Mouse (Mus musculus): Measurements from ENCODE around the gene Olfr90.

Olfr90 gene

DNA sequence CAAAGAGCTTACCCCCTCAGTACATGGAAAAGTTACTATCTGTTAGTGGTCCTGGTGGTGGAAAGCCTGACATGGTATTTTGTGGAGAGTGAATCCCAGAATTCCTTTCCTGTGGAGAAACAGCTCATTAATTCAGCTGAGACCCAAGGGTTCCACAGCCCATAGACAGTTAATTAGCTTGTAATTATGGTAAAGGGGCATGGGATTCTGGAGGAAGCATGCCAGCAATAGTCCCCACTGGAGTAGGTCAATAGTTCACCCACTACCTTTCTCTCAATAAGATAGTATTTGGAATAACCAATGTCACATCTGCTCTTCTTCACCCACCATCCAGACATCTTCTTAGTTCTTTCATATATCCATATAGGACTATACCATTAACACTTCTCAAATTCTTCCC, at the start of gene Olfr90:
Gene Olfr90, minus strand, starts transcription at position 101 of the 400 bp plus-strand sequence.
- DNase-seq (ENCODE audit: extremely low read depth, low read depth) = no peak

DNA sequence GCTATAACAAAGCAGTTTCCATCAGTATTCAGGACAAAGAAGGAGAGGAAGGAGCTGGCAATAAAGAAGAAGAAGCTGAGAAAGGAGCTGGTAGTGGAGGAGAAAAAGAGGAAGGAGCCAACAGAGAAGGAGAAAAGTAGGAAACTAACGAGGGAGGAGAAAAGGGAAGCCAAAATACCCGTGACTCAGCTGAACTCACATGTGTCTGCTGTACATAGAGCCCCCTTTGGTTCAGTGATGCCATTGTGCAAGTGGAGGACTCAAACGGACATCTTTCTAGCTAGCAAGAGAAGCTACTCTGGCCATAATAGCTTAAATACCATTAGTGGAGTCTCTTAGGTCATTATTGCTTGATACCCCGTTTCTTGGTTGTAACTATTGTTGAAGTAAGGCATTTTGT, 43.1 kb upstream of the Olfr90 start:
- DNase-seq (ENCODE audit: extremely low read depth, low read depth) = peak; percentile 2

DNA sequence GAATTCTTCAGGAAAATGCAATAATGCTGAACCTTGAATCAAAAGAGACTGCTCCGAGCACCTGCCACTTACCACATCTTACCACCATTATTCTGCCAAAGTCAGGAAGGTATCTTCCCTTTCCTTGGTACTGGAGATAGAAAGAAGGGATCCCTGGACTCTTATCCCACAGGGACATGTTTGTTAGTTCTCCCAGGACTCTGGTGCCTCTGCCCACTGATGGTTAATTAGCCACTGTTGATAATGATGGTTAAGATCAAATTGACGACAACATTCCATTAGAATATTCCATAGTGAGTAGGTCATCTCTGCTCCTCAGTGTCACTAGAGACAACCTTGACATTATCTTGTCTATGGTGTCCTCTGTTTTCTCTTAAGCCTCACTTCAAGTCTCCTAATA, 31.7 kb upstream of the Olfr90 start, which contains the start of gene Olfr92:
Gene Olfr92, minus strand, starts transcription at position 101 of the 400 bp plus-strand sequence.
- DNase-seq (ENCODE audit: extremely low read depth, low read depth) = no peak

DNA sequence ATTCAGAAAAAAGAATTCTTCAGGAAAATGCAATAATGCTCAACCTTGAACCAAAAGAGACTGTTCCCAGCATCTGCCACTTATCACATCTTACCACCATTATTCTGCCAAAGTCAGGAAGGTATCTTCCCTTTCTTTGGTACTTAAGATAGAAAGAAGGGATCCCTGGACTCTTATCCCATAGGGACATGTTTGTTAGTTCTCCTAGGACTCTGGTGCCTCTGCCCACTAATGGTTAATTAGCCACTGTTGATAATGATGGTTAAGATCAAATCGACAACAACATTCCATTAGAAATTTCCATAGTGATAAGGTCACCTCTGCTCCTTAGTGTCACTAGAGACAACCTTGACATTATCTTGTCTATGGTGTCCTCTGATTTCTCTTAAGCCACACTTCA, 9.9 kb upstream of the Olfr90 start, which contains the start of gene Olfr91:
Gene Olfr91, minus strand, starts transcription at position 101 of the 400 bp plus-strand sequence.
- DNase-seq (ENCODE audit: extremely low read depth, low read depth) = no peak

DNA sequence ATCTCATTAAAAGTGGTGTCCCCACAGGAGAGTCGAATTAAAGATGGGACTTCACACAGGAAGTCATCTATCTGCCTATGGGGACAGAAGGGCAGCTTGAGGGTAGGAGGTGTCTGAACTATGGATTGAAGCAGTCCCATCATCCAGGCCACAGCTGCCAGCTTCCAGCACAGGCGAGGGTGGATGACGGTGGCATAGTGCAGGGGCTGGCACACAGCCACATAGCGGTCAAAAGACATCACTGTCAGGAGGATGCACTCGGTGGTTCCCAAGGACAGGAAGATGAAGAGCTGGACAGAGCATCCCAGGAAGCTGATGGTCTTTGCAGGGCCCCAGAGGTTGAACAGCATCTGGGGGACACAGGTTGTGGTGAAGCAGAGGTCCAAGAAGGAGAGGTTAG, 5.0 kb upstream of the Olfr90 start:
- DNase-seq (ENCODE audit: extremely low read depth, low read depth) = no peak

DNA sequence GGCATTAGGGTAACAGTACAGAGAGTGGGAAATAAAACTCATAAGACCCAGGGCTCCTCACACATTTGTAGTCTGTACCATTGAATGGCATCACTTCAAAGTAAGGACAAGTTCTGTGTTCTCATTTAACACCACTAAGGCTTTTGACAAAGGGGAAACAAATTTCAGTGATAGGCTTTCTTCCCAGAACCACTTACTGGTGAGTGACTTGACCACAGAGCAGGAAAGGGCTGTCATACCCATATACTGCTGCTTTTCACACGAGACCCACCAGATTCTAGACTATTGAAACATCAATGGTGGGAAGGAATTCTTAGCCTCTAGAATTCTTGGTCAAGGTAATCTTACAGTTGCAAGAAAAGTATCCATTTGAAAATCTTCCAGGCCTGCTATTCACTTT, 3.9 kb upstream of the Olfr90 start:
- DNase-seq (ENCODE audit: extremely low read depth, low read depth) = no peak

DNA sequence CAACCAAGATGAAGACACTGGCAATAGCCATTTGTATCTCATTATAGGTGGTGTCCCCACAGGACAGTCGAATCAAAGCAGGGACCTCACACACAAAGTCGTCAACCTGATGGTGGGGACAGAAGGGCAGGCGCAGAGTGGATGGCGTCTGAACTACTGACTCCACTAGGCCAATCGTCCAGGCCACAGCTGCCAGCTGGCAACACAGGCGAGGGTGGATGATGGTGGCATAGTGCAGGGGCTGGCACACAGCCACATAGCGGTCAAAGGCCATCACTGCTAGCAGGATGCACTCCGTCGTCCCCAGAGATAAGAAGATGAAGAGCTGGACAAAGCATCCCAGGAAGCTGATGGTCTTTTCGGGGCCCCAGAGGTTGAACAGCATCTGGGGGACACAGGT, 2.8 kb downstream of the Olfr90 start:
- DNase-seq (ENCODE audit: extremely low read depth, low read depth) = no peak

DNA sequence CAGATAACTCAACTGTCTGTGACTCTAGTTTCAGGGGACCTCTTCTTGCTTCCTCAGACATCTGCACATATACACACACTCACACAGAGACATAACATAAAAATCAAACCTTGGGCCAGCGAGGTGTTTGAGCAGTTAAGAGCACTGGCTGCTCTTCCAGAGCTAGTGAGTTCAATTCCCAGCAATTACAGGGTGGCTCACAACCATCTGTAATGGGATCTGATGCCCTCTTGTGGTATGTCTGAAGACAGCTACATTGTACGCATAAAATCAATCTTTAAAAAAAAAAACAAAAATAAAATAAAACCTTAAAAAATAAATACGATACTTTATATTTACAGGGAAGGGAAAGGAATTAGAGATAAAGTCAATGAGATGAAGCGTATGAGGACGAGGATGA, 3.7 kb downstream of the Olfr90 start:
- no peak for DNase-seq (ENCODE audit: extremely low read depth, low read depth)

DNA sequence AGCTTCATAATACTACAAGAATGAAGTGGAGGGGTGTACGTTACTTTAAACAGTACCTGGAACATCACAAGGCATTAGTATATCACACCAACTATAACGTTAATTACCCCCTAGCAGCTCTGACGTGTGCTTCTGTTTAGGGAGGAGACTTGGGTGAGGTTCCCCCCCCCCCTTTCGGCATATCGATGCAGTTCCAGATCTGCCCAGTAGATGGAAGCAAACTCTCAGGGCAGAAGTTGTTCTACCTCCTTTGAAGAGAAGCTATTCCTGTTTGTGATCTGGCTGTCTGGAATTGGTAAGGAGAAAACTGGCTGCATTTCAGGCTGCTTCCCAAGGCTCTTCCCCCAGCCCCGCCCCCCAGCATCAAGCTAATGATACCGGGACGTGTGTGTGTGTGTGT, 5.0 kb downstream of the Olfr90 start:
- peak; percentile 21 for DNase-seq (ENCODE audit: extremely low read depth, low read depth)

DNA sequence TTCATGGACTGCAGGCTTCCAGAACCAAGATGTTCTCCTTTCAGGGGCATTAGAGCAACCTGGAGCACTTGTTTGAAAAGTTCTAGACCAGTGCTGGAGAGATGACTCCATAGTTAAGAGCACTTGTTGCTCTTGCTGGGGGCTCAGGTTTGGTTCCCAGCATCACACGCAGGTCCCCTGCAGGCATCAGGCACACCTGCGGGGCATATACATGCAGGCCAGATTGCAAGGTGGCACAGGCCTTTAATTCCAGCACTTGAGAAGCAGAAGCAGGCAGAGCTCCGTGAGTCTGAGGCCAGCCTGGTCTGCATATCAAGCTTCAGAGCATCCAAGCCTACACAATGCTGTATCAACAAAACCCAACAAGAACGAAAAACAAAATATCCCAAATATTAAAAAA, 6.6 kb downstream of the Olfr90 start:
- DNase-seq (ENCODE audit: extremely low read depth, low read depth) = no peak

DNA sequence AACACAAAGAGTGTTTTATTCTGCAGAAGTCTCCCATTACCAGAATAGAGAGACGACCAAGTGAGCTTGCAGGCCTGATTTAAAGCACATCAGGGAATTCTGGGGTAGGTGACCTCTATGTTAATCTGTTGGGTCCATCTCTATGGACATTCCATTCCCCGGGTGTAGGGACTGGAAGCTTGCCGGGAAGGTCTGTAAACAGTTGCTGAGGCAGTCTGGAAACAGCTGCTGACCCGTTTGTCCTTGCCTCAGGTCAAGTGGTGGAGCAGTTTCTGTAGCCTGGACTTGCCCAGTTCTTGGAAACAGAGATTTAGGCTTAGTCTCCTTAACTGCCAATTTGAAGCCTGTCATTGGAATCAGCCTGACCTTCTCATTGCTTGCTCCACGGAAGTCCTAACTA, 8.2 kb downstream of the Olfr90 start:
- no peak for DNase-seq (ENCODE audit: extremely low read depth, low read depth)

DNA sequence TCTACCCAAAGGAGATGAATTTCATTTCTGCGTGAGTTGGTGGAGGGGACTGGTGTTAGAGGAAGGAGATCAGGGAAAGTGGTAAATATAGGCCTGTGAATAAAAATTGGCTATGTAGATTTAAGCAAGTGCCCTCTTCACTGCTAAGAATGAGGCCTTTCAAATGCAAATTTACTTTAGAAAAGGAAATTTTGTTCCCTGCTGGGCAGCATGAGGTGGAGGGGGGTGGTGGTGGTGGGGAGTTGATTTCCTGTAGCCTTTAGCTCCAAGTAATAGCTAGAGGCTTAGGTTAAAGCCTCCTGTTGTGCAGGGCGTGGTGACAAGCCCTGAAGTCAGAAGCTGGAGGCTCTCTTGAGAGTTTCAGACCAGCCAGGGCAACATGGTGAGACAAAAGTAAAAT, 9.3 kb downstream of the Olfr90 start:
- DNase-seq (ENCODE audit: extremely low read depth, low read depth) = no peak

DNA sequence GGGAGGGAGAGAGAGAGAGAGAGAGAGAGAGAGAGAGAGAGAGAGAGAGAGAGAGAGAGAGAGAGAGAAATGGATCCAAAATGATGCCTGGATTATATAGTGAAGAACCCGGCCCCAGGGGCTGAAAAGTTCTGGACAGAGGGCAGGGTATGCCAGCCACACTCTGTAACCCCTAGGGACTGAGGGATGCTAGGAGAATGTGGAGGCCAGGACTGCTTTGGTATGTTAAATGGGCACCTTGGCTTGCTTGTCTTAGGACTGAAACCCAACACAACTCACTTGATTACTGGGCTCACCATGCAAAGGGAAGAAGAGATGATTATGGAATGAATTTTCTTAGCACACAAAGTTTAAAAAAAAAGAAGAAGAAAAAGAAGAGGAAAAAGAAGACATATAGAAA, 10.1 kb downstream of the Olfr90 start:
- no peak for DNase-seq (ENCODE audit: extremely low read depth, low read depth)

DNA sequence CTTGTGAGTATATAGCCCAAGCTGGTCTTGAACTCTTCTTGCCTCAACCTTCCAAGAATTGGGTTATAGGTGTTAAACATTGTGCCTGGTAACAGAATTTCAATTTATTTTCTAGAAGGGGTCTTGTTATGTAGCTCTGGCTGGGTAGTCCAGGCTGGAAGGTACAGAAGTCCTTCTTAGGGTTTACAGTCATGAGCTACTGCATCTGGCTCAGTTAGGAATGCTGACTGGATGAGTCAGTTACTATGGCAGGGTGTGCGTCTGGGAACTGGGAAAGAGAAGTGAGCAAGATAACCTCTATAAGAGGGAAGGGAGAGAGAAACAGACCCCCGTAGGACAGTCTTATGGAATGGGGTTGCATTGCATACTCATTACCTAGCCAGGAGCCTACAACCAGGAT, 12.5 kb downstream of the Olfr90 start:
- no peak for DNase-seq (ENCODE audit: extremely low read depth, low read depth)

DNA sequence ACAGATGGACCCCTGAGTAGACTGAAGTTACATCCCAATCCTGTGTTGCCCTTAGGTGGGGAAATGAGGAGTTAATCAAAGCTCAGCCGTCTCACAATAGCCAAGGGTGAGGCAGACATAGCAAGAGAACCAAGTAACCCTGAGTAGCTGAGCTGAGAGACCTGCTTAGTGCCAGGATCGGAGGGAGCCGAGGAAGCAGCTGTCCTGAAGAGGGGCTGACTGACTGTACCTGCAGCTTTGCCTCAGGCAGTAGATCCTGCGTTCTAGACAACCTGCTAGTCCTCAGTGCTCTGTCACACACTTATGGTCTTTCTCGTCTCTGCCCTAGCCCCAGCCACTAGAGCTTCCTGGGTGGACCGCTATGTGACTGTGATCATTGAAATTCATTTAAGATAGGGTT, 13.1 kb downstream of the Olfr90 start:
- no peak for DNase-seq (ENCODE audit: extremely low read depth, low read depth)

DNA sequence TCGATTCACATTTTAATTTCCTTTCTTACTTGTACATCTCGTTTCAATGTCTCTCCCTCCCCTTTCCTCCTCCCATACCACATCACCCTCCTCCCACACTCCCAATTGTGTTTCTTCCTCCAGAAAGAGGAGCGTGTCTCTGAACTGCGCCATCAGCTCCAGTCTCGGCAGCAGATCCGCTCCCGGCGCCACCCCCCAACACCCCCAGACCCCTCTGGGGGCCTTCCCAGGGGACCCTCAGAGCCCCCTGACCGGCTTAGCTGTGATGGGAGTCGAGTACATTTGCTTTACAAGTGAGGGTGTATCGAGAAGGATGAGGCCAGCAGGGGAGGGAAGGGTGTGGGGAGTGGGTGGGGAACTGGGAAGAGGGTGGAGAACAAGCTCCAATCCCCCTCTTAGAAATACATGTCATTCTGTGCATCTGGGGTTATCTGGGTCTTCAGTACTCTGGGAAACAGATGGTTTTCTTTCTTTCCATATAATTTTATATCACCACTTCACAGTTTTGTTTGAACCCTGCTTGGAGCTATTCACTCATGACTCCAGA, 15.5 kb downstream of the Olfr90 start:
- no peak for DNase-seq (ENCODE audit: extremely low read depth, low read depth)

DNA sequence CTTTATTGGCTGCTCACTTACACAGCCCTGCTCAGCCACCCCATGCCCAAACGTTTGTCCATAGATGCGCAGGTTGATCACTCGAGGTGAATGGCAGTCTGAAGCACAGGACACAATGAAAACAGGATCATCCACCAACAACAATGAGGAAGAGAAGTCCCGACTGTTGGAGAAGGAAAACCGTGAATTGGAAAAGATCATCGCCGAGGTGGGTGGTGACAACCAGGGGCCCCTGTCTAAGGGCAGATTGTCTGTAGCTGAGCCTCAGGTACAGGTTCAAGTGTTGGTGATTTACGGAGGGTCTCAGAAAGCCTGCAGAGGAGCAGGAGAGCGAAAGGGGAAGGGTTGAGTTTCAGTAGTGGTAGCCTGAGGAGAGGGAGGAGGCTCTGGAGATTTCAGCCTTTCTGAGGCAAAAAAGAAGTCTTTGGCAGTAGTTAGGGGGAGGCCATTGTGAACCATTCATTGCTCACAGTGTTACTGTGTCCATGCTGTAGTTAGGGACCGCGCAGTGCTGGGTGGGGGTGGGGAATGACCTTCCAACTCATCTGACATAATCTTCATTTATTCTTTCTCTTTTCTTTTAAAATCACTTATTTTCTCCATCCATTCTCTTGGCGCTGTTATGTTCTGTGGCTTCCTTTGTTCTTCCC, 16.1 kb downstream of the Olfr90 start:
- no peak for DNase-seq (ENCODE audit: extremely low read depth, low read depth)

DNA sequence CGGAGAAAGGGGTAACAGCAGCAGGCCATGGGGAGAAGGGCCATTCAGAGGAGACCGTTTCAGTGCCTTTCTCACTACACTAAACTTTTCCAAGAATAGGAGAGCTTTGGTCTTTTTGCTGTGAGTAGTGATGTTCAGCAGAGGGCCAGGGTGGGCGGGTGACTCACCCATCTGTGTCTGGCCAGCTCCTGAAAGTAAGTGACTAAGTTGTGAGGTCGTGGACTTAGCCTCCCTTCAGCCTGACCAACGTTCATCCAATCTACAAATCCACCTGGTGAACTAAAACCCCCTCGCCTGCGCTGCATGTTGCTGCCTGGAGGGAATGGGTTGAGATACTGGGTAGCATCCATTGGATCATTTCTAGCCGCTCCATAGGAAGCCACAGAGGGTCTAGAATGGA, 18.2 kb downstream of the Olfr90 start:
- DNase-seq (ENCODE audit: extremely low read depth, low read depth) = no peak

DNA sequence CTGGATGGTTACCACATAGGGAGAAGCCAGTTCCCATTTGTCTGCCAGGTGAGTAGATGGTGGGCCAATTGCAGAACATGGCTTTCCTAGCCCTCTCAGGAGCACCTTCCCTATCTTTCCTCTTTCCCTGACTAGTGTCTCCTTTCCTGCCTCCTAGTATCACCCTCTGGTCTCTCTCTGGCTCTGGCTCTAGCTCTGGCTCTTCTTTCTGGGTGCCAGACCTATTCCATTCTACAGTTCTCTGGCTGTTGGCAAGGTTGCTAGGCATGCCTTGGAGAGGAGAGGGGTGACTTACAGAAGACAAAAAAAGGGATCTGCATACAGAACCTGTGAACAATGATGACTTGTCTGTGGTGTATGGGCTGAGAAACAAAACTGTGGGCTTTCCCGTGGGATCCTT, 20.4 kb downstream of the Olfr90 start:
- DNase-seq (ENCODE audit: extremely low read depth, low read depth) = no peak

DNA sequence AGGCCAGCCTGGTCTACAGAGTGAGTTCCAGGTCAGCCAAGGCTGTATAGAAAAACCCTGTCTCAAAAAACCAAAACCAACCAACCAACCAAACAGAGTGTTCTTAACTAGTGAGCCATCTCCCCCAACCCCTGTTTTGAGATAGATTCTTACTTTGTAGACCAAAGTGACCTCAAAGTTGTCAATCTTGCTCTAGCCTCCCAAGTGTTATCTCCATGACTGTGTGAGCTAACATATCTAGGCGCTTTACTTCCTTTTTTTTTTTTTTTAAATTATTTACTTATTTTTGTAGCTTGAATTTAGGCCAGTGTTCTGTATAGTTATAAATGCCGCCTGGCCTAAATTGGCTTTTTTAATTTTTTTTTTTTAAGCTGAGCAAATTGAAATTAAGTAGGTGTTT, 22.3 kb downstream of the Olfr90 start:
- DNase-seq (ENCODE audit: extremely low read depth, low read depth) = peak; percentile 64

DNA sequence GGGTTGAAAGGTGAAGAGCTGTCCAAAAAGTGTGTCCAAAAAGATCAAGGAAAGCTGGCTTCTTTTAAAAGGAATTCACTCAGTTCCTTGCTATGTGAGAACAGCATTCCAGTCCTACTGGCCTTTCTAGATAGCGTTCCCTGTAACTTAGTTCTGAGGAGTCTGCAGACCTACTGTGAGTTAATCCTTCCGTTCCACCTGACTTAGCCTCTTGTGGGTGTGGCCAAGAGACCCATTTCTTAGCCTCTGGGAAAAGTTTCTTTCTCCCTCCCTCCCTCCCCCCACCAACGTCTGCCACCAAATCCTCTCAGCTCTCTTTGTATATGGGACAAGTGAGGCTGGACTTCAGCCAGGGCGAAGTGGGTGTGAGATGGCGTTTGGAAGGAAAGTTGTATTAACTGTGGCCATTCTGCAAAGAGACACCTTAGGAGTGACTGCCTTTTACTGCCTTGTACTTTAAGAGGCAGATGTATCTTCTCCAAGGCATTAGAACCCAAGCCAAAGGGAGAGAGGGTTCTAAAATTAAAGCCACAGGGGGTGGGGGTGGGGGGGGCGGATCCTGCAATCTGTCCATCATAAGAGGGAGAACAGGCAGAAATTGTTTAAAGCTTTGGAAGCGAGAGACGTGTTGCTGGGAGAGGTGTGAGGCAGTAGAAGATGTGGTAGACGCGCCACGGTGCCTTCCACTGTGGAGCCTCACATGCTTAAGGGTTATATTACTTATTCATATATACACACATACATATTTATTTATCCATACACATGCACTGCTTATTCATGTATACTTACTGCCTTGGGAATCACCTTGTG, 24.4 kb downstream of the Olfr90 start:
- DNase-seq (ENCODE audit: extremely low read depth, low read depth) = no peak

DNA sequence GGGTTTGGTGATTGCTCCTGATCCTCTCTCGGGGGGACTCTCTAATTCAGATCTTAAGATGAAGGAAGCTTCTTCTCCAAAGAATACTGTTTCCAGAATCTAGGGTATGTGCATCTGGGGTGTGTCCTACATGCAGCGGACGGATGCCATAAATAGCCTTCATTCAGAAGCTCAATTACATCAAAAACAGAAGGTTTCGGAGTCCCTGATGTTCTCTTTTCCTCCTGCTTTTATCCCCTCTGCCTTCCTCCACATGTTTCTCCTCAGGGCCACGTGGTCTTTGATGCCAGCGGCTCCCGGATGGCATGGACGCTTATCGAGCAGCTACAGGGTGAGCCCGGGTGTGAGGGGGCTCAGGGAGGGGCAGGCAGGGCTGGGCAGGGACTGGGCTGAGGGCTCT, 25.2 kb downstream of the Olfr90 start:
- no peak for DNase-seq (ENCODE audit: extremely low read depth, low read depth)
